Mouse (Mus musculus) central nervous system, embryonic 14 days (tissue): Measurements from ENCODE around the gene Hdac6. TPM values are rescaled to one million over a fixed set of nuclear protein-coding genes. Genes with fewer than 3 reads are reported as not detected.

Experiments used
- polyA plus RNA-seq: library from polyadenylated mRNA; depleted of rRNA; stranded (reverse); fragments of >200 nt; gene quantifications from 2 replicates; pipeline ENCODE4 v1.2.3, GENCODE M21; 2012; rRNA removed

Hdac6 gene
- polyA plus RNA-seq: 111 and 113 TPM in 2 replicates

GRCm38 (mm10) chrX:7947108-7947899, at the start of gene Hdac6:
Hdac6 (minus strand) TSS chrX:7947889.

GRCm38 (mm10) chrX:7977892-7978291, 30.2 kb upstream of the Hdac6 start, which contains the start of gene Gata1:
Gata1 (minus strand) TSS chrX:7978071.

GRCm38 (mm10) chrX:7928270-7928790, 19.4 kb downstream of the Hdac6 start, which contains the start of gene Eras:
Eras (minus strand) TSS chrX:7928607.

GRCm38 (mm10) chrX:7919601-7920383, 27.9 kb downstream of the Hdac6 start, which contains the start of gene Pcsk1n:
Pcsk1n (plus strand) TSS chrX:7919822.

GRCm38 (mm10) chrX:7909242-7909641, 38.4 kb downstream of the Hdac6 start, which contains the start of gene Gm10490:
Gm10490 (plus strand) TSS chrX:7909542.

GRCm38 (mm10) chrX:7907735-7908134, 40.0 kb downstream of the Hdac6 start, which contains the start of gene Gm10491:
Gm10491 (minus strand) TSS chrX:7907835.

GRCm38 (mm10) chrX:7898880-7899874, 48.5 kb downstream of the Hdac6 start, which contains the start of the genes Pqbp1 and Timm17b:
Pqbp1 (minus strand) TSS chrX:7899269.
Timm17b (plus strand) TSS chrX:7899357.

GRCm38 (mm10) chrX:7883841-7884567, 63.7 kb downstream of the Hdac6 start, which contains the start of gene Slc35a2:
Slc35a2 (plus strand) TSS chrX:7884028.

Other genes starting within 250 kb of the Hdac6 start
- 47.9 and 48.4 TPM in 2 replicates for gene Wdr45, start 233.6 kb downstream of the Hdac6 start, polyA plus RNA-seq
- 0.57 and 0.83 TPM in 2 replicates for gene Gm45208, start 225.6 kb downstream of the Hdac6 start, polyA plus RNA-seq
- gene Praf2, start 219.4 kb downstream of the Hdac6 start, polyA plus RNA-seq: 99.6 and 106 TPM in 2 replicates
- gene Ccdc120, start 197.0 kb downstream of the Hdac6 start, polyA plus RNA-seq: 60.1 and 61.7 TPM in 2 replicates
- 17.1 and 19.2 TPM in 2 replicates for gene Tfe3, start 185.3 kb downstream of the Hdac6 start, polyA plus RNA-seq
- 93.9 and 102 TPM in 2 replicates for gene Gripap1, start 158.1 kb downstream of the Hdac6 start, polyA plus RNA-seq
- 4.7 and 5.3 TPM in 2 replicates for gene Kcnd1, start 125.6 kb downstream of the Hdac6 start, polyA plus RNA-seq
- gene Otud5, start 106.5 kb downstream of the Hdac6 start, polyA plus RNA-seq: 59.6 and 60.4 TPM in 2 replicates
- gene Pim2, start 69.6 kb downstream of the Hdac6 start, polyA plus RNA-seq: 19.7 and 20.8 TPM in 2 replicates
- 41.6 and 47.2 TPM in 2 replicates for gene Slc35a2, start 63.9 kb downstream of the Hdac6 start, polyA plus RNA-seq
- gene Pqbp1, start 48.6 kb downstream of the Hdac6 start, polyA plus RNA-seq: 217 and 234 TPM in 2 replicates
- 55.3 and 58.3 TPM in 2 replicates for gene Timm17b, start 48.5 kb downstream of the Hdac6 start, polyA plus RNA-seq
- not detected in 2 replicates for gene Gm10491, start 40.1 kb downstream of the Hdac6 start, polyA plus RNA-seq
- gene Gm10490, start 38.3 kb downstream of the Hdac6 start, polyA plus RNA-seq: not detected in 2 replicates
- 65.2 and 75.6 TPM in 2 replicates for gene Pcsk1n, start 28.1 kb downstream of the Hdac6 start, polyA plus RNA-seq
- gene Eras, start 19.3 kb downstream of the Hdac6 start, polyA plus RNA-seq: 0.15 and 0.21 TPM in 2 replicates
- gene Gata1, start 30.2 kb upstream of the Hdac6 start, polyA plus RNA-seq: 0.33 and 0.34 TPM in 2 replicates
- 0.26 and 0.44 TPM in 2 replicates for gene Glod5, start 70.6 kb upstream of the Hdac6 start, polyA plus RNA-seq
- 52.8 and 56.5 TPM in 2 replicates for gene Suv39h1, start 126.9 kb upstream of the Hdac6 start, polyA plus RNA-seq
- 1.0 and 1.1 TPM in 2 replicates for gene Was, start 142.6 kb upstream of the Hdac6 start, polyA plus RNA-seq
- gene Wdr13, start 185.0 kb upstream of the Hdac6 start, polyA plus RNA-seq: 193 and 209 TPM in 2 replicates
- gene Rbm3, start 198.0 kb upstream of the Hdac6 start, polyA plus RNA-seq: 462 and 530 TPM in 2 replicates
- gene Tbc1d25, start 228.3 kb upstream of the Hdac6 start, polyA plus RNA-seq: 24.0 and 24.2 TPM in 2 replicates
- gene Ebp, start 245.6 kb upstream of the Hdac6 start, polyA plus RNA-seq: 20.1 and 22.0 TPM in 2 replicates